Mouse (Mus musculus) gastrocnemius, postnatal 14 days (tissue): ENCODE data around the gene Ccdc69. TPM values are rescaled to one million over a fixed set of nuclear protein-coding genes. Genes with fewer than 3 reads are reported as not detected.

Experiments used
- DNase-seq: peaks from one replicate; pipeline ENCODE4 v3.0.0; 2021; ENCODE audit warnings: mixed read lengths
- intact Hi-C: fragments of 180-260 bp; cut with DNase I; formaldehyde crosslinking; loops from one replicate; pipeline ENCODE4 v1.15.1; 2025; ENCODE audit warnings: low total_unique reads
- total RNA-seq, 2 experiments: library from RNA; stranded (reverse); gene quantifications; 2 replicates each; pipeline ENCODE4 v1.2.3; 2021

The Ccdc69 gene
- total RNA-seq, 2 experiments from 2014 or later = 7.8 to 14.0 TPM

GRCm38 (mm10) chr11:55060802-55061201 lies 17.1 kb downstream of the Ccdc69 start:
- peak; percentile 22 for DNase-seq
- intact Hi-C loops = no loop called here

- DNase-seq = no peak
- intact Hi-C loops = no loop called here
Measured at GRCm38 (mm10) chr11:55057511-55057910, 20.4 kb downstream of the Ccdc69 start.

GRCm38 (mm10) chr11:55050837-55051510 lies 27.0 kb downstream of the Ccdc69 start:
- no peak for DNase-seq
- intact Hi-C loops = no loop called here

GRCm38 (mm10) chr11:55046600-55046999 lies 31.3 kb downstream of the Ccdc69 start:
- intact Hi-C loops = no loop called here
- DNase-seq = peak; percentile 64

GRCm38 (mm10) chr11:55041348-55041747 lies 36.6 kb downstream of the Ccdc69 start:
- DNase-seq = no peak

GRCm38 (mm10) chr11:55039591-55039990 lies 38.3 kb downstream of the Ccdc69 start:
- intact Hi-C loops = no loop called here
- peak; percentile 85 for DNase-seq

More at GRCm38 (mm10) chr11:55041348-55041747, 36.6 kb downstream of the Ccdc69 start:
- intact Hi-C loops = loop anchor here (5.0 kb wide), 1 partner anchor 41 kb away; no protein-coding TSS in a partner anchor

GRCm38 (mm10) chr11:55036601-55037000 lies 41.3 kb downstream of the Ccdc69 start:
- no peak for DNase-seq
- intact Hi-C loops = loop anchor here (2.0 kb wide), 1 partner anchor 38 kb away; no protein-coding TSS in a partner anchor

- intact Hi-C loops = no loop called here
- DNase-seq = peak; percentile 91
Measured at GRCm38 (mm10) chr11:55033040-55033660, 44.8 kb downstream of the Ccdc69 start, which contains the start of gene Anxa6. Anxa6 (minus strand) TSS chr11:55033445.

- intact Hi-C loops = no loop called here
- DNase-seq = no peak
Measured at GRCm38 (mm10) chr11:55032286-55032685, 45.6 kb downstream of the Ccdc69 start.

- intact Hi-C loops = no loop called here
- no peak for DNase-seq
Measured at GRCm38 (mm10) chr11:55031991-55032280, 46.0 kb downstream of the Ccdc69 start.

- intact Hi-C loops = no loop called here
- no peak for DNase-seq
Measured at GRCm38 (mm10) chr11:55031211-55031990, 46.5 kb downstream of the Ccdc69 start.

GRCm38 (mm10) chr11:55028509-55028908 lies 49.4 kb downstream of the Ccdc69 start:
- DNase-seq = no peak
- intact Hi-C loops = no loop called here

GRCm38 (mm10) chr11:55027204-55027855 lies 50.6 kb downstream of the Ccdc69 start:
- no peak for DNase-seq
- intact Hi-C loops = no loop called here

GRCm38 (mm10) chr11:55025896-55026295 lies 52.0 kb downstream of the Ccdc69 start:
- peak; percentile 44 for DNase-seq
- intact Hi-C loops = no loop called here

- intact Hi-C loops = no loop called here
Measured at GRCm38 (mm10) chr11:55023583-55023982, 54.3 kb downstream of the Ccdc69 start.

GRCm38 (mm10) chr11:55023049-55023564 lies 54.8 kb downstream of the Ccdc69 start:
- DNase-seq = peak; percentile 93
- intact Hi-C loops = no loop called here

More at GRCm38 (mm10) chr11:55023583-55023982, 54.3 kb downstream of the Ccdc69 start:
- peak; percentile 35 for DNase-seq

GRCm38 (mm10) chr11:55022508-55022907 lies 55.4 kb downstream of the Ccdc69 start:
- DNase-seq = no peak
- intact Hi-C loops = no loop called here

GRCm38 (mm10) chr11:55021859-55022258 lies 56.1 kb downstream of the Ccdc69 start:
- intact Hi-C loops = no loop called here
- DNase-seq = no peak

GRCm38 (mm10) chr11:55021458-55021857 lies 56.5 kb downstream of the Ccdc69 start:
- intact Hi-C loops = no loop called here
- DNase-seq = no peak

- intact Hi-C loops = no loop called here
- no peak for DNase-seq
Measured at GRCm38 (mm10) chr11:55019711-55020110, 58.2 kb downstream of the Ccdc69 start.
